Mouse (Mus musculus) stomach, postnatal 0 days (tissue): ENCODE measurements around the gene Cnga4.
"Not testable (repeated sequence)": the region's sequence is repeated elsewhere in the genome, so short reads cannot be mapped to it uniquely, and the experiment has no call there.

Experiments used
- CTCF ChIP-seq: IDR thresholded peaks from 2 replicates; pipeline ENCODE4 v1.5.1; 2016; ENCODE audit warnings: antibody characterized with exemption, low read depth, mild to moderate bottlenecking, moderate library complexity
- EP300 ChIP-seq: optimal IDR thresholded peaks from 2 replicates; pipeline ENCODE3; 2016; ENCODE audit warnings: antibody characterized with exemption

DNA sequence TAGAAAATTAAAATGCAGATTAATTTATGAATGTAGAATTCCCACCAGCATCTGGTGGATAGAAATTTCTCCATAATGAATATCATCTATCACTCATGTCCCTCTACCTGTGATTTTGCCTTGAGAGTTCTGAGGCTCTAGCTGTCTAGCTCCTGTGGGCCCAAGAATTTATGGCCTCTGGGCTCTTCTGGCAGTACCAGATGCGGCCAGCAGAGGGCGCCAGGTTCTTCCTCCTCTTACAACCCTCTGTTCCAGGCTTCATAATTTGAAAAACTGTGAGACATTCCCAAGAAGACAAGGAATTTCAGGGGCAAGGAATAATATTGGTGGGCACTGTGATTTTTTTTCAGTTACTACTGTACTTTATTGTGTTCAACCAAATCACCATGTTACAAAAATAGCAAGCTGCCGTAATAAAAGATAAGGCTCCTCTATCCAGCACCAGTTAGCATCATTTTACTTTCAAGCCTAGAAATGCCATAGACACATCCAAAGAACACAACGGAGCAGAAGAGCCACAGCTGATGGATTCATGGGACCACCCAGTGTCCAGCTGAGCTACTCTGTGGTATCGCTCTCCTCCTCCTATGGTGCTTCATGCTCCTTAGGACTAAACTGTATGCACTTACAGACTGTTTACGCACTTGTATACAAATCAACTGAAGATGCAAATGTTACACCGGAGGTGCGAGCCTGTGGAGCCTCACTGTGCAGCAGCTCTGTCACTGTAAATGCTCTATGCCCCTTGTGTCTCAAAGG lies 7.7 kb downstream of the Cnga4 start:
- TF ChIP-seq EP300: not testable (repeated sequence)
- peak; percentile 92 for TF ChIP-seq CTCF
